Mouse (Mus musculus) spleen, adult 2 months (tissue): ENCODE results near the gene Lcn12.

Experiments used
- CTCF ChIP-seq: fragments of 200-500 bp; IDR thresholded peaks from 2 replicates; pipeline ENCODE4 v1.5.1; 2011; ENCODE audit warnings: mild to moderate bottlenecking, inconsistent platforms; ENCODE audit not compliant: insufficient read depth, insufficient read length, insufficient replicate concordance; ENCODE audit errors: extremely low read depth
- POLR2A ChIP-seq: fragments of 200-500 bp; IDR thresholded peaks from 2 replicates; pipeline ENCODE4 v1.6.1; 2011; ENCODE audit warnings: low read depth, low read length, inconsistent platforms

DNA sequence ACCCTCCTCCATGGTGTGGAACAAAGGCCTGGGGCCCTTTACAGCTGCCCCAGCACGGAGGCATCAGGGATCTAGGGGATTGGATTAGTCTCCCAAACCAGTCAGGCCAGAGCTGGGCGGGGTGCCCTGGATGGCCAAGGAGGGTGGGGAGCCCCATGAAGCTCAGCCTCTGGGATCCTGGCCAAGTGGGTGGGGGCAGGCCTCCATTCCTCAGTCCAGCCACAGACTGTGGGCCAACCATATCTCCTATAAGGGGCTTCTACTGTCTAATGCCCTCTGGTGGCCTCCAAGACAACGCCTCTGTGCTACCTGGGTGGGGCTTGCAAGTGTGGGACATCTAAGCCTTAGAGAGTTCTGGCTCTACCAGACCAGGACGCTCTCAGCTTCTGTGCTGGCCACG is 34.8 kb downstream of the Lcn12 start:
- TF ChIP-seq POLR2A, result no peak
- TF ChIP-seq CTCF, result no peak
